Mouse (Mus musculus) frontal cortex, adult (tissue): Measurements from ENCODE around the gene Wdr95.

Experiments used
- ATAC-seq: cut with Nextera tagmentation; 2 replicates; pipeline ENCODE4 v1.9.2; 2017; ENCODE audit warnings: mild to moderate bottlenecking, moderate library complexity, mixed read lengths; ENCODE audit not compliant: low TSS enrichment

Wdr95 gene

GRCm38 (mm10) chr5:149622644-149623043, 94.2 kb downstream of the Wdr95 start:
- ATAC-seq: no peak

- ATAC-seq: peak; percentile 64
Measured at GRCm38 (mm10) chr5:149623815-149624675, 95.6 kb downstream of the Wdr95 start.

GRCm38 (mm10) chr5:149625547-149625946, 97.1 kb downstream of the Wdr95 start:
- no peak for ATAC-seq

- no peak for ATAC-seq
Measured at GRCm38 (mm10) chr5:149634409-149635035, 106.0 kb downstream of the Wdr95 start.

- peak; percentile 21 for ATAC-seq
Measured at GRCm38 (mm10) chr5:149635556-149635955, 107.1 kb downstream of the Wdr95 start.

GRCm38 (mm10) chr5:149636075-149636920, 107.8 kb downstream of the Wdr95 start, which contains the start of gene Hsph1:
Hsph1 (minus strand) TSS chr5:149636376.
- ATAC-seq: peak; percentile 89

GRCm38 (mm10) chr5:149637306-149637705, 108.8 kb downstream of the Wdr95 start:
- ATAC-seq: no peak

- no peak for ATAC-seq
Measured at GRCm38 (mm10) chr5:149641277-149641892, 112.9 kb downstream of the Wdr95 start.

GRCm38 (mm10) chr5:149642366-149642765, 113.9 kb downstream of the Wdr95 start:
- ATAC-seq: peak; percentile 85

- peak; percentile 73 for ATAC-seq
Measured at GRCm38 (mm10) chr5:149642783-149643509, 114.5 kb downstream of the Wdr95 start.

GRCm38 (mm10) chr5:149647367-149648115, 119.1 kb downstream of the Wdr95 start:
- peak; percentile 76 for ATAC-seq

- ATAC-seq: no peak
Measured at GRCm38 (mm10) chr5:149648196-149648595, 119.7 kb downstream of the Wdr95 start.

- no peak for ATAC-seq
Measured at GRCm38 (mm10) chr5:149648895-149649406, 120.5 kb downstream of the Wdr95 start.

GRCm38 (mm10) chr5:149649499-149650178, 121.2 kb downstream of the Wdr95 start:
- peak; percentile 24; the same call in 1 of the 2 replicates for ATAC-seq

- no peak for ATAC-seq
Measured at GRCm38 (mm10) chr5:149650179-149650553, 121.7 kb downstream of the Wdr95 start.

- ATAC-seq: peak; percentile 57
Measured at GRCm38 (mm10) chr5:149655636-149656035, 127.2 kb downstream of the Wdr95 start.

- ATAC-seq: no peak
Measured at GRCm38 (mm10) chr5:149658022-149658421, 129.5 kb downstream of the Wdr95 start.

GRCm38 (mm10) chr5:149658741-149659413, 130.4 kb downstream of the Wdr95 start:
- no peak for ATAC-seq

- ATAC-seq: no peak
Measured at GRCm38 (mm10) chr5:149659414-149659780, 130.9 kb downstream of the Wdr95 start.
